Mouse (Mus musculus): ENCODE data around the gene 1700008O03Rik.

DNA sequence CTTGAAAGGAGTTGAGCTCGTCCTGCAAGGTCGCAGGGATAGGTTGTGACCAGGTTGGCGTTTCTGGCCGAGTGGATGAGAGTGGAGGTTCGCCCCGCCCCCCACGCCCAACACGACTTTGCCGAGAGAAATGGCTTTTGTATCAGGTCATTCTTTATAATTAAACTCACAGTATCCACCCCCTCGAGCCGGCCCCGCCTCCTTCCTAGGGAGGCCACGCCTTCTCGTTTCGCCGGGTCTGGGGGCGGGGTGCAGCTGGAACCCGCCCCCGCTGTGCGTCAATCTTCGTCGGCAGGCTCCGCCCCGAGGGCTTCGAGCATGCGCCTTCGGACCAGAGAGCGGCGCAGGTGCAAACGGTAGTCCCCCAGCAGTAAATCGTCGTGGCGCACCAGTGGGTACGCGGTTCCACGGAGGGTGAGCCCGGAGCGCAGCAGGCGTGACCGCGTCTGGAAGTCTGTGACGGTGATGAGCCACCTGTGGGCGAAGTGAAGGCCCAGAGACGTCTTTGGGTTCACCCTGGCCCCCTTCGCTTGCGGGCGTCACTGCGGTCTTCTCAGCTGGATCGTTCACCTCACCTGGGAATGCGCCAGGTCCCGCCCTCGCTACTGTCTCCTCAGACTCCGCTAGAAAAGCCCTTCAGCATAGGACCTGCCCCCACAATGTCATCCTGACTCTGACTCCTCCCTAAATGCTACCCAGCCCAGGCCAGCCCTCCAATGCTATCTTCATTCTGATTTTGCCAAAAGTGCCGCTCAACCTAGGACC is 25.5 kb downstream of the 1700008O03Rik start:
- no peak for TF ChIP-seq CTCF (IDR thresholded peaks at IDR 0.05; ENCODE audit: borderline replicate concordance, insufficient read depth, low read length)
- TF ChIP-seq POLR2A (IDR thresholded peaks at IDR 0.05; ENCODE audit: low read depth, low read length) = peak; percentile 63
